Mouse (Mus musculus): Measurements from ENCODE around the gene Fos.

GRCm38 (mm10) chr12:85496336-85496735 lies 22.6 kb downstream of the Fos start:
- no peak for TF ChIP-seq CTCF (IDR thresholded peaks at IDR 0.05; ENCODE audit: low read depth, low read length)
- TF ChIP-seq POLR2A (IDR thresholded peaks at IDR 0.05; ENCODE audit: extremely low read depth, insufficient read depth, low read length), result no peak
